Mouse (Mus musculus) lung, adult 18-20 months (tissue): Measurements from ENCODE around the gene Noc4l.

Experiments used
- DNase-seq, 2 experiments: peaks; one replicate each; pipeline ENCODE4 v3.0.0; 2022; ENCODE audit warnings: mixed read lengths in 2 of 2

The Noc4l gene

DNA sequence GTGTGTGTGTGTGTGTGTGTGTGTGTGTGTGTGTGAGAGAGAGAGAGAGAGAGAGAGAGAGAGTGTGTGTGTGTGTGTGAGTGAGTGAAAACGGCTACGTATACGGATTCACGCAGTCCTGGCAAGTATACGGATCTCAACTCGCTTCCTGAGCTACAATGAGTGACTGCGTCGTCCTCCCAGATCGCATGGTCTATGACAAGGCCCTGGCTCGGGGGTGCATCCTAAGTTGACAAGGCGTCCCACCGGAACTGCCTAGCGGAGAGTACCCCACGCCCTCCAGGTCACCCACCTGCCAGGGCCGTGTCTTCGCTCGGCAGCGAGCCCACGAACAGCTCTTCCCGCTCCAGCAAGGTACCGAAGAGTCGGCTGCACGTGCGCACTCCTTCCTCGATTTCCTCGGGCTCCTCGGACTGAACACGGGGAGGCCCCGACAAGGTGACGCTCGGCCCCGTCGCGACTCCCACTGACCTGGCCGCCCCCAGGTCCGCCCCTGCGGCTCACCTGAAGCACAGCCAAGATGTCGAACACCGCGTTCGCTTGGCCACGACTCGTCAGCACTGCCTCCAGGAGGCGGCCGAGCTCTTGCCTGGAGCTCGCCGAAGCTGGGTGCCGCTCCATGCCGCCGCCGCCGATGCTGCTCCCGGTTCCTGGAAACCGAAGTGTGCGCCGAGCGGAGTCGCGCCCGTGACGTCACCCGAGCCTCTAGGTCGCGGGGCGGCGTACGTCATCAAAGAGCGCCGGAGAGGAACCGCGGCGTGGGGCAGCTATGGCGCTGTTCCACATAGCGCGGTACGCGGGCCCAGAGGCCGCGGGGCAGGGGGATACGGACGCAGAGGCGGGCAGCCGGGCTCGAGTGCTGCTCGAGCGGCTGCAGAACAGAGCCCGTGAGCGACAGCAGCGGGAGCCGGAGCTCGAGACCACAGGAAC, at the start of gene Noc4l, which contains the start of gene Ddx51:
Gene Noc4l (minus strand): TSS at position 699 of the 930 bp plus-strand sequence.
Gene Ddx51 (plus strand): TSS at position 733 of the 930 bp plus-strand sequence.
- peak; percentile 93 for DNase-seq

DNA sequence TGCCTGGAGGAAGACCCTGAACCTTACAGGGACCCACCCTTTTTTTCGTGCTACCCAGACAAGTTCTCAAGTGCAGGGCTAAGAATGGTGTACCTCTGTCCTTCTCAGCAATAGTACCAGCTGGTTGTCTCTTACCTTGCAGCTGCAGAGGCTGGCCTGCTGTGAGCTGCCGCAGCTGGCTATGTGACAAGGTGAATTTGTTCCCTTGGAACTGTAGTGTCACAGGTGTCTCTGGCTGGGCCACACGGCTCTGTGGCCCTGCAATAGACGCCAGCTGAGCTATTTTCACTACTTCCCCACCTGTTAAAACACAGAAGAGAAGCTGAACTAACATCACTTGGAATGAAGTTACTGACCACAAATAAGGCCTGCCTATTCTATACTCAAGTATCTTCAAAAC, 45.4 kb upstream of the Noc4l start:
- DNase-seq, result no peak

DNA sequence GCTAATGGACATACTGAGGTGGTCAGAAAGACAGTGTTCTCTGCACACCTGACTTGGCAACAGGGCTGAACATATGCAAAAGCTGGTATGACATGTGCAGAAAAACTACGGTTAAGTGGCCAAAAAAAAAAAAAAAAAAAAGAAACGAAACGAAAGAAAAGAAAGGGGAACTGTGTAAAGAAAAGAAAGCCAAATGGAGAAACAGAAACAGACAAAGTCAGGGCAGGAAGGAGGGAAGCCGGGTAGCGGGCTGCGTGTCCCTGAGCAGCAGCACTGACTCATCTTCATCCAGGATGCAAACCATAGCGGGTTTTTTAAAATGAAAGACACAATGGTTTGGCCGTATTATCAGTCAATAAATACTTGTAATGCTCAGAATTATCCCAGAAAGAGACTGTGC, 28.8 kb upstream of the Noc4l start:
- no peak for DNase-seq

DNA sequence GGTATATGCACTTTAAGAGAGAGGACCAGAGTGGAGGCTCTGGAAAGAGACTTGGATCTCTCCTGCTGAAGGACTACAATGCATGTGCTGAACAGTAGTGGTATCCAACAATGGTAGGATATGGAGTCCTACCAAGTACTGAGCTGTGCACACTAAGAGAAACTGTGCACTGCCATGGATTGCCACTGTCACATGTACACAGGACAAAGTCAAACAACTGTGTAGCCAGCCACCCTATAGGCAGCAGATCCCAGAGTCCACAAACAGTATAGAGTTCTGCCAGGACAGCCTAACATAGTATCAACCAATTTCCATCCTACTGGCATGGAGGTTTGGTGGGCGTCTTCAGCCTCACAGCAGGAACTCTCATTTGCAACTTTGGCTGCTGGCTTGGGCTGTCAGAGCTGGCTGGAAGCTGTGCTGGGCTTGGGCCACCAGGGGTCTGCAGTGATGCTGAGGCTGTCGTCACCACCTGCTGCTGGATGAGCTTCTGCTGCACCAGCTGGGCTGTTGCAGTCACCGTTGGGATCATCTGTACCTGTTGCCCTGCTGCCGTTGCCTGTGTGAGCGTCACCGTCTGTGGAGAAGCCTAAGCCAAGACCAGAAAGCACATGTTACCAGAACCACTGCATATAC, 12.4 kb upstream of the Noc4l start:
- DNase-seq, result no peak

DNA sequence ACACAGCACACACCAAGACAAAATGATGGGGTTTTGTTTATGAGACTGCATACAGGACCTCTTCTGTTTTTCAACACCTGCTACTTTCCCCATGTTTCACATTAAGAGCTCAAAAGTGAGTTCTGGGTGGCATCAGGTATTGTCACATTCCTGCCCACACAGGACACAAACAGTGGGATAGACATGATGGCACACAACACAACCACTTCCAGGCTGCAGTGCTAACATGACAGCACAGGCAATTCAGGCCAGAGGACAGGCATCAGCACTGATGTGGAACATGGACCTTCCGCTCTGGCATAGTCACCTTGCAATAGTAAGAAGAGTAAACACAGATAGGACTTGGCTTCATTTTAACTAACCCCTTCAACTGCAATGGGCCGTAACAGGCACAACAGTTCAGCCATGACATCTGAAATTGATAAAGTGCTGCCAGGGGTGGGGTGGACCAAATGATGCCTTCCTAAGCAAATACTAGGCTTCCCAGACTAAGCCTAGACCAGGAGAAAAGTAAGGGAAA, 11.6 kb upstream of the Noc4l start:
- no peak for DNase-seq

DNA sequence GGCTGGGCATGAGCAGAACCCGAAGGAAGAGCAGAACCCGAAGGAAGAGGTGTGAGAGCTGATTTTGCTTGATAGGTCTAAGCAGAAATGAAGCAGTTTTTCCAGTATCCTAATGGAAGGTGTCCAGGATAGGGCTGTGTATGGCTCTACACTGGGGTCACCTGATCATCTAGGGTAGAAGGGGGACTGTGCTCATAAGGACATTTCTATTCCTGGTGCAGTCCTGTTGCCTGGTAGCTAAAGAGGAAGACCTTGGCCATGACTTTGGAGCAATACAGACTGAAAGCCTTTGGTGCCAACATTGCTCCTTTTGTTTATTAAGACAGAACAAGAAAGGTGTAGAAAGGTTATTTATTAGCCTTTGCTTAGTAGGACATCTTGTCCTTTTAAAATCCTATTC, 10.8 kb upstream of the Noc4l start:
- DNase-seq, result no peak

DNA sequence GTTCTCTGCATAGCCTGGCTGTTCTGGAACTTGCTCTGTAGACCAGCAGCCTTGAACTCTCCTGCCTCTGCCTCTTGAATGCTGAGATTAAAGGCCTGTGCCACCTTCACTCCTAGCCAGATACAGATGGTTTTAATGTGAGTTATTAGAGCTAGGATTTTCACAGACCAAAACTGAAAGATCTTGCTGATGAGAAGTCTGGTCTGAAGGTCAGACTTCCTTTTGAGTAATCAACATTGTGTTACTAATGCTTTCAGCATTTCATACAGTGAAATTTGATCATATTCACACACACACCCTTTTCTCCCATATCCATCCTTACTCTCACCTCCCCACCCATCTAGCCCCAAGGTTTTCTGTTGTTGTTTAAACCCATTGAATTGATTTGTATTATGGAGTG, 6.5 kb upstream of the Noc4l start:
- DNase-seq, result no peak

DNA sequence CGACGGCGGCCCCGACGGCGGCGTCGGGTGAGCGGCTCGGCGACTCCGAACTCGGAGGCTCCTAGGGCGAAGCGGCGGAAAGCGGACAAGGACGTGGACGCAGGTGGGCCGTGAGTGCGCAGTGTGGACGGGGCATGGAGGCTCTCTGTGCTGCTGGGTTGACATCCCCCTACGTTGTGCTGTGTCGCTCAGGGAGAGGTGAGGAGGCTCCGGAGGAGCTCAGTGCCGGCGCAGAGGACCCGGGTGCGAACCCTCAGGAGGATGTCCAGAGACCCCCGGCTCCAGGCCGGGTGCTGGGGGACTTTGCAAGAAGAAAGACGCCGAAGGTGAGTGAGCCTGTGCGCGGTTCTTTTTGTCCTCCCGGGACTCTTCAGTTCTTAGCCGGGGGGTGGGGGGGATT, 469 bp upstream of the Noc4l start:
- peak in 1 of 2 experiments; percentile 18 for DNase-seq

DNA sequence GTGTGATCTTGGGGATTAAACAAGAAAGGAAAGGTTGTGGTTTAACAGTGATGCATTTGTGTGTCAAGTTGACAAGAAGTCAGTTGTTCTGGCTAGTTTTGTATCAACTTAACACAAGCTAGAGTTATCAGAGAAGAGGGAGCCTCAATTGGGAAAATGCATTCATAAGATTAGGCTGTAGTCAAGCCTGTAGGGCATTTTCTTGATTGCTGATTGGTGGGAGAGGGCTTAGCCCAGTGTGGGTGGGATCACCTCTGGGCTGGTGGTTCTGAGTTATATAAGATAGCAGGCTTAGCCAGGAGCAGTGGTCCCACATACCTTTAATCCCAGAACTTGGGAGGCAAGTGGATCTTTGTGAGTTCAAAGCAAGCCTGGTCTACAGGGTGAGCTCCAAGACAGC, 6.8 kb downstream of the Noc4l start:
- DNase-seq, result no peak

DNA sequence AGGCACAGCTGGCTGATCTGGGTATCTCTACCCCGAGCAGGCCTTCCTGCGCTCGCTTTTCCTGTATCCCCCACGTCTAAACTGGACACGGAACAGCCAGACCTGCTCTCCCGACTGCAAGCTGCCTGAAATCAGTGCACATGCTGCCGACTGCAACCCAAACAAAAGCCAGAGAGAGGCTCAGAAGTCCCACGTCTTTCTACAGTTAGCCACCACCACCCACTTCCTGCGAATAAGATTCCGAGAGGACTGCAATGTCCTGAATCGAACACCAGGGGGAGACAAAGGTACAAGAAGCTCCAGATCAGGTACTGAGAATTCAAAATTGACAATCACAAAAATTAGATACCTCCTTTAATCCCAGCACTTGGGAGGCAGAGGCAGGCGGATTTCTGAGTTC, 13.8 kb downstream of the Noc4l start:
- DNase-seq, result peak; percentile 63 to 73

DNA sequence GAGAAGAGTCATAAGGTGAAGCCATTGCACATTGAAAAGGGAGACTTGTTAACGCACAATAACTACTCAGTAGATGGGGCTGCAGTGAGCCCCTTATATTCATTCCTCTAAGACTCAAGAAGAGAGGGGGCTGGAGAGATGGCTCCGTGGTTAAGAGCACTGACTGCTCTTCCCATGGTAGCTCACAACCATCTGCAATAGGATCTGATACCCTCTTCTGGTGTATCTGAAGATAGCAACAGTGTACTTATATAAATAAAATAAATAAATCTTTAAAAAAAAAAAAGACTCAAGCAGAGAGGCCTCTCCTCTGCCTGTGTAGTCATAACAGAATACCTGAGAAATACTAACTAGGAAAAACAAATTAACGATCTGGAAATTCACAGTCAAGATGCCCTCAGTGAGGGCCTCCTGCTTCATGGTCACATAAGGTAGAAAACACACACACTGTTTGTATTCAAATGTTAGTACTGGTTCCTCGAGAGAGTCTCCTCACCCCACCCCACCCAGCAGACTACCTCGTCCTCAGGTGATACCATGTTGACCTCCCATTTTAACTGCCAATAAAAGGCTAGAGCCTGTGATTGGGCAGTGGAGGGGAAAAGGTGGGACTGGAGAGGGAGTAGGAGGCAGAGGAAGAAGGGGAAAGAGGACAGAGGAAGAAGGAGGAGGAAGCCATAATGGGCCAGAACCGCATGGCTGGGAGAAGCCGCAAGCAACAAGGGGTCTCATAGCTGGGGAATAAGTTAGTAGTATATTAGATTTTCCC, 14.7 kb downstream of the Noc4l start:
- DNase-seq, result no peak

DNA sequence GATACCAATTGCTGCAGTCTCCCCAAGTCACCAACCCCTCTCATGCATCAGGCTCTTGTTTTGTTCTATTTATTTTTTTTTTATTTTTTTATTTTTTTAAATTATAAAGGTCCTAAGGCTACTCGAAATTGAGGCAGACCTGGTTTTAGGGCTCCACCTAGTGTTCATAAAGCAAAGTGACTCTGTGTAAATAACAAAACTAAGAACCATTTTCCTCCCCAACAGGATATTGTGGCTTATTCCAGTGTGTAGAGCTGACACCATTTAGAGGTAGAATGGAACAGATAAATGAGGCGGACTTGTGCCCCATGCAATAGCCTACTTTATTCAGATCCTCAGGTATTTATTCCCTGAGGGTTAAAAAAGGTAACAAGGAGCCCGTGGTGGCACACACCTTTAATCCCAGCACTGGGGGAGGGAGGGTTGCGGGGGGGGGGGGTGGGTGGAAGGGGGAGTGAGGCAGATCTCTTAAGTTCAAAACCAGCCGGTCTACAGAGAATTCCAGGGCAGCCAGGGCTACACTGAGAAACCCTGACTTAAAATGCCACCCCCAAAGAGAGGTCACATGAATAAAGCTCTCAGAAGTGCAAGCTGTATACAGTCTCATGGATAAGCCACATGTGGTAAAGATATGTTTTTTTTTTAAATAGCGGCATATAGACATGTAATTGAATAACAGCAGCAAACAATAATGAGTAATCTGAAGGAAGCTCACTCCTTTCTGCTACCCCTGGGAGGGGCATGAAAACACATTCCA, 17.1 kb downstream of the Noc4l start:
- no peak for DNase-seq

DNA sequence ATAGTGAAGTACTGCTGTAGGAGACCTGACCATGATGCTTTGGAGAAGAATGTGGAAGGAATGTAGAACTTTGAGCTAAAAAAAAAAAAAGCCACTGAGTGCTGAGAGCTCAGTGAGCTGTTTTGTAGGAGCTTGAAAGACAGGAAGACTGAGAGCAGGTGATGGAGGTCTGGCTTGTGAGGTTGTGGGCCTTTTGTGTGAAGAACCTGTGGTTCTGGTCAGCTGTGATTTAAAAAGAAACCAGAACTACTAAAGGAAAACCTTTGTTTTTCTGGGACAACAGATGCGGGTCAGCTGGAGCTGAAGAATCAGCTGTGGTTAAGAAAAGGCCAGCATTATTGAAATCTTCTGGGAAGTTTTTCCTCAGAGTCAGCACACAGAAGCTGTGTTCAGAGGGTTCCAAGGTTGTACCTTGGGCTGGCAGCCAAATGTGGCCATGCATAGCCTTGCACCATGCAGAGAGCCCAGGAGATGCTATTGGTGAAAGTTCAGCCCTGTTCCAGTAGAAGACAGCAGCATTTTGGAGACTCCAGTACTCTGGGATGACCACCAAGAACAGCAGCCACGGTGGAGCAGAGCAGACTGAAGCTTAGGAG, 23.6 kb downstream of the Noc4l start:
- no peak for DNase-seq

DNA sequence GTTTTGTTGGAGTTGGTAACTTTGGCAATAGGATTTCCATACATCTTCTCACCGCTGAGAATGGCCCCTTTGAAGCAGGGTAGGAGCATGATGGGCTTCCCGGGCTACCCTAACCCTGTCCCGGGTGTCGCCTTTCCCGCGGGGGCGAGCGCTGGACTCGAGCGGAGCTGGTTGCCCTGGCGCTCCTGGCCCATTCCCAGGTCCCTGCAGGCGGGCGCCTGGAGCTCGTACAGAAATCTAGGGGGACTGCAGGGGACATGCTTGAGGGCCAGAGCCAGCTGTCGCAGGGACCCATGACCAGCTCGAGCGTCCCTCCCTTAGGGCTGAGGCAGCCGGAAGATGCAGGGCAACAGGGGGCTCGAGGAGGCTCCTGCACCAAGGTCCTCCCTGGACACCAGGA, 25.1 kb downstream of the Noc4l start:
- no peak for DNase-seq

DNA sequence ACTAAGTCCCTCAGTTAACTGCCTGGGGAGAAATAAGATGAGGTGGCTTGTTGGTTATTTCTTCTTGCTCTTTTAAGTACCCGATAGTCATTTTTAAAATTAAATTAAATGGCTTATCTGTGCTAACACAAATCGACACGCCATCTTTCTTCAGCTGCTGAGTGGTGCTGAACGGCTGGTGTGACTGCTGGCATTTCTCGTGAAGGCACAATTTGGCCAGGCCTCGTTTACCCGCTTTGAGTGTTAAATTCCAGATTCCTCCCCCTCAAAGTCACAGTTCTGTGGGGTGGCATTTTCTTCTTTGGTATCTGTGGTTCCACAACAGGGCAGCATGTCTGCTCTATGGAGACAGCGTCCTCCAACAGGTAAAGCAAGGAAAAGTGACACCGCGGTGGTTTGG, 25.9 kb downstream of the Noc4l start:
- DNase-seq, result no peak

DNA sequence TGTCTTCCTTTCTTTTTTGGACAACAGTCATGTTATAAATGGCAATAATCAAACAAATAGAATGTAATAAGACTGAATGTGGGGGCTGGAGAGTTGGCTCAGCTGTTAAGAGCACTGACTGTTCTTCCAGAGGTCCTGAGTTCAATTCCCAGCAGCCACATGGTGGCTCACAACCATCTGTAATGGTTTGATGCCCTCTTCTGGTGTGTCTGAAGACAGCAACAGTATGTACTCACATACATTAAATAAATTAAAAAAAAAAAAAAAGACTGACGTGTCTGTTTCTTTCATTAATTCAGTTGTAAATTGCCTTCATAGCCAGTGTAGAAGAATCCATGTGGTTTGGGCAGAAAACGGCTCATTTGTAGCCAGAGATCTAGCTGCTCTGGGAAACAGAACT, 28.9 kb downstream of the Noc4l start:
- no peak for DNase-seq

DNA sequence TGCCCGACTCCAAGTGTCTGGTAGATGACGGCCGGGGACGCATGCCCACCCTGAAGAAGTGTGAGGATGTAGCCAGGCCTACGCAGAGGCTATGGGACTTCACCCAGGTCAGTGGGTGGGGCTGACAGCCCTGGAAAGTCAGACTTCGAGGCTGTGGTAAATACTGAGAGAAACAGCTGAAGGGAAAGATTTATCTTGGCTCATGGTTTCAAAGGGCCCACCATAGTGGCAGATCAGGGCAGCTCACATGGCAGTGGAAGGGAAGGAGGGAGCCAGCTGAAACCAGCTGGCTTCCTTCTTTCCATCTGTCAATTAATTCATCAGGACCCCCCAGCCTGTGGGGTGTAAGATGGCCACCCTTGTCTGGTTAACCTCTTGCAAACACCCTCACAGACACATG, 34.0 kb downstream of the Noc4l start:
- DNase-seq, result no peak

DNA sequence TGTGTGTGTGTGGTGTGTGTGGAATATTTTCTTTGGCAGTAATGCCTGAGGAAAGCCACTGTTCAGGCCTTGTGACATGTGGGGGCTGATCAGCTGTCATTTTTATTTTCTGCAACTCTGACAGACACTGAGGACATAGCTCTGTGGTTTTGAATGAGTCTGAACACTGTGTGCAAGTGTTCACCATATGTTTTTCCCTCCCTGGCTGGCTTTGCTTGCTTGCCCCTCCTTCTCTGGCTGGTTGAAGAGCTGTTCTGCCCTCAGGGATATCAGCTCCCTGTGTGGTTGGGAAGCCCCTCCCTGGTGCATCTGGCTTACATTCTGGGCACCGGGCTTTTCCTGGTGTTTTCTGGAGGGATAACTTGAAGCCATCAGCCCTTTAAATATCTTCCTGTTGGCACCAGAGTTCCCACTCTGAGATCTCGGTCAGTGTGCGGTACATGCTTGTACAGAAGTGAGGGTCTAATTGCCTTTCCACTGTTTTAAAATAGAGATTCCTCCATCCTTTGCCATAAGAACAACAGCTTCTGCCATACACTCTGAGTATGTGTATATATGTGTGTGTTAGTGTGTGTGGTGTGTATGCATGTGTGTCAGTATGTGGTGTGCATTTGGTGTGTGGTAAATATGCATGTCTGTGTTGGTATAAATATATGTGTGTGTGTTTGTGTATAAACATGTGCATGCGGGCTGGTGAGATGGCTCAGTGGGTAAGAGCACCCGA, 41.6 kb downstream of the Noc4l start:
- DNase-seq, result no peak

DNA sequence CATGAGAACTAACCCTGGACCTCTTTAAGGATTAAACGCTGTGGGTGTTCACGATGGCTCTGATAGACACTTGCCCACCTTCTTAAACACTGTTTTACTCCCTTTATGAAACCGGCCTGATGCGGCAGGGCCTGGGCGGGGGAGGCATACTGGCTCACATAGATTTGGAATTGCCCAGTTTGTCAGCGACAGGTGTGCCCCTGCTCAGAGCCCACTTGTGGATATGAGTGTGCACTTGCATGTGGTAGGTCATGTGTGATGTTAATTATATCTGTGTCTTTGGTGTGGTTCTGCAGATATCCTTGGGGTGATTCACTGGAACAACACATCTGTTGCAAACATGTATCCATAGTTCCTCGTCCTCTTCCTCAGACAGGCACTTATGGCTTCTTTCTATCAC, 42.7 kb downstream of the Noc4l start:
- no peak for DNase-seq

DNA sequence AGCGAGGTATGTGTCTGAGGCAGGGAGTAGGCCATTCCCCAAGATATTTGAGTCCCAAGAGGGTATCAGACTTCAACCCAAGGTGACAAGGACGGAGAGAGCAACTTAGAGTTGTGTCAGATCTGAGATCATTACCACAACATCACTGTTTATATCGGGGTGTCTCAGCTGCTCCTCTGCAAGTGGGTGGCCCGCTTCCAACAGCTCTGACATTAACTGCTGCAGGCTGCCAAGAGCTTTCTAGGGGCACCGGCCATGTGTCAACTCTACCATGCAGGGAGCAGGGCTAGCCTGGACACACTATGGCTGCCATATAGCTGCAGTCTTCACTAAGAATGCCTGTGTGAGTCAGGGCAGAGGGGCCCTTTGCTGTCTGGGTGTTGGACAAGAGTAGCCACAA, 43.3 kb downstream of the Noc4l start:
- DNase-seq, result no peak

DNA sequence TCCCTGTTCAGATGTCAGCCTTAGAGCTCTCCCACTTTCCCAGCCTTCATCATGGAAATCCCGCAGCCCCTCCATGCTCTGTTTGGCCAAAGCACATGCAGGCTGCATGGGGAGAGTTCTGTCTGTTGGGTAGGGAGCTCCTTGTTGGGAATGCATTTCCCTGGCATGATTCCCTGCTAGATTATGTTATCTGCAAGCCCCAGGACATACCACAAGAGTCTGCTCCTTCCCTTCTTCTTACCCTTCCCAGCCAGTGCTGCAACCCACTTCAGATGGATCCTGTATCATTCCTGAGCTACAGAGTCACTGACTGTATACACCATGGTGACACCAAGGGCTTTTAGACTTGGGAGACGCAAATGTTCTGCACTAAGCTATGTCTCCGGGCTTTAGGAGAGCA, 43.8 kb downstream of the Noc4l start:
- DNase-seq, result no peak
